Mouse (Mus musculus) layer of hippocampus, adult 8-10 months (tissue): ENCODE measurements at regions not wholly inside any gene's neighbourhood (a gene's known extent, or its start where the extent isn't known, plus 50 kb on each side); places are given as distances from the start of the nearest gene placed in this dataset.

Source experiments
- DNase-seq, 2 experiments: peaks; one replicate each; pipeline ENCODE4 v3.0.0; 2022; ENCODE audit warnings: low spot score in 2 of 2

GRCm38 (mm10) chr14:105426597-105427334, 168.4 kb downstream of the Ndfip2 start:
- DNase-seq = peak in 1 of 2 experiments; percentile 9

- no peak for DNase-seq
Measured at GRCm38 (mm10) chr14:105417967-105418366, 159.6 kb downstream of the Ndfip2 start.

GRCm38 (mm10) chr14:105417458-105417960, 159.1 kb downstream of the Ndfip2 start:
- no peak for DNase-seq

GRCm38 (mm10) chr14:105416964-105417363, 158.6 kb downstream of the Ndfip2 start:
- DNase-seq = no peak

GRCm38 (mm10) chr14:105404662-105405061, 146.3 kb downstream of the Ndfip2 start:
- DNase-seq = no peak

GRCm38 (mm10) chr14:105404241-105404640, 145.9 kb downstream of the Ndfip2 start:
- no peak for DNase-seq

- no peak for DNase-seq
Measured at GRCm38 (mm10) chr14:105403256-105403655, 144.9 kb downstream of the Ndfip2 start.

GRCm38 (mm10) chr14:105402556-105402955, 144.2 kb downstream of the Ndfip2 start:
- no peak for DNase-seq

- peak; percentile 26 to 74 for DNase-seq
Measured at GRCm38 (mm10) chr14:105397467-105397866, 139.1 kb downstream of the Ndfip2 start.

GRCm38 (mm10) chr14:105392079-105392813, 133.9 kb downstream of the Ndfip2 start:
- no peak for DNase-seq

- DNase-seq = no peak
Measured at GRCm38 (mm10) chr14:105391430-105391829, 133.1 kb downstream of the Ndfip2 start.

- DNase-seq = no peak
Measured at GRCm38 (mm10) chr14:105385119-105385518, 126.7 kb downstream of the Ndfip2 start.

- DNase-seq = no peak
Measured at GRCm38 (mm10) chr14:105383382-105383781, 125.0 kb downstream of the Ndfip2 start.

- no peak for DNase-seq
Measured at GRCm38 (mm10) chr14:105380101-105380500, 121.7 kb downstream of the Ndfip2 start.

- DNase-seq = peak in 1 of 2 experiments; percentile 4
Measured at GRCm38 (mm10) chr14:105377770-105378169, 119.4 kb downstream of the Ndfip2 start.

GRCm38 (mm10) chr14:105377035-105377621, 118.8 kb downstream of the Ndfip2 start:
- DNase-seq = no peak

- no peak for DNase-seq
Measured at GRCm38 (mm10) chr14:105369637-105370435, 111.5 kb downstream of the Ndfip2 start.

GRCm38 (mm10) chr14:105360530-105360929, 102.2 kb downstream of the Ndfip2 start:
- no peak for DNase-seq

- no peak for DNase-seq
Measured at GRCm38 (mm10) chr14:105359829-105360228, 101.5 kb downstream of the Ndfip2 start.
